Mouse (Mus musculus): Measurements from ENCODE around the gene Nanp.

The Nanp gene

DNA sequence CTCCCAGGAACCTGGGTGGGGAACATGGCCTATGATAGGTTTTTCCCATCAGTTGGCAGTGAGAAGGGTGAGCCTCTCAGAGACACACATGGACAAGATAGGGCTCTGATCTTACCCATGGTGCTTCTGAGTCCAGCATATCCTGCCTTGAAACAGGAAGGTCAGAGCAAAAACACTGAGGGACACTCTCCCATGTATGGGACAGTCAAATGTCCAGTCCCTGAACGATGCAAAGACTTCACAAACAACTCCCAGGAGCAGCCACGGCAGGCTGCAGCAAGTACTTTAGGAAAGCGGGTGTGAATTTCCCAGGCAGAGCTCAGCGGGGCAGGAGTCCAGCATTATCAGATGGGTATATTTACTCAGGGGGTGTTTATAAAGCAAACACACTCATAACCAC lies 43.9 kb downstream of the Nanp start:
- DNase-seq = no peak

- DNase-seq = no peak
Observed at GRCm38 (mm10) chr2:150991050-150991449, 48.1 kb downstream of the Nanp start.

- no peak for DNase-seq
Observed at GRCm38 (mm10) chr2:150990506-150990905, 48.7 kb downstream of the Nanp start.

DNA sequence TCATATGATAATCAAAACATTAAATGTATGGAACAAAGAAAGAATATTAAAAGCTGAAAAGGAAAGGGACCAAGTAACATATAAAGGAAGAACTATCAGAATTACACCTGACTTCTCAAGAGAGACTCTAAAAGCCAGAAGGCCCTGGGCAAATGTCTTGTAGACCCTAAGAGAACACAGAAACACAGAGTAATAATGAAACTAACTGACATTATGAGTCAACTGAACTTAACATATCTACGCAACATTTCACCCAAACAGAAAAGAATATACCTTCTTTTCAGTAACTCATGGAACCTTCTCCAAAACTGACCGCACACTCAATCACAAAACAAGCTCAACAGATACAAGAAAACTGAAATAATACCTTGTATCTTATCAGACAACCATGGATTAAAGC lies 53.8 kb downstream of the Nanp start:
- no peak for DNase-seq

- no peak for DNase-seq
Observed at GRCm38 (mm10) chr2:150982051-150982450, 57.1 kb downstream of the Nanp start.

GRCm38 (mm10) chr2:150981524-150981923 lies 57.7 kb downstream of the Nanp start:
- no peak for DNase-seq

- no peak for DNase-seq
Observed at GRCm38 (mm10) chr2:150979861-150980620, 59.2 kb downstream of the Nanp start.

Data from cerebellum, adult 9-10 months (tissue).